Mouse (Mus musculus) ES-Bruce4 (cell line): ENCODE data around the gene Tdrd1. TPM values are rescaled to one million over a fixed set of nuclear protein-coding genes. Genes with fewer than 3 reads are reported as not detected.

Source experiments
- H3K27ac ChIP-seq: 2 replicates; pipeline ENCODE4 v1.5.1; 2012; ENCODE audit warnings: low read length, inconsistent platforms; ENCODE audit not compliant: insufficient read depth
- H3K27me3 ChIP-seq: 2 replicates; pipeline ENCODE4 v1.6.1; 2012; ENCODE audit warnings: mild to moderate bottlenecking, low read length, inconsistent platforms; ENCODE audit not compliant: control insufficient read depth, poor library complexity, insufficient read depth, severe bottlenecking
- H3K36me3 ChIP-seq: 2 replicates; pipeline ENCODE4 v1.6.1; 2012; ENCODE audit warnings: inconsistent platforms, mild to moderate bottlenecking, low read length, moderate library complexity; ENCODE audit not compliant: control insufficient read depth, poor library complexity, insufficient read depth, severe bottlenecking
- H3K4me1 ChIP-seq: one replicate; pipeline ENCODE4 v1.8.1; 2011; ENCODE audit warnings: low read length; ENCODE audit not compliant: control insufficient read depth, insufficient read depth
- H3K4me3 ChIP-seq: 2 replicates; pipeline ENCODE4 v1.5.1; 2011; ENCODE audit warnings: low read depth, mild to moderate bottlenecking, low read length
- H3K9ac ChIP-seq: 2 replicates; pipeline ENCODE4 v1.6.1; 2012; ENCODE audit warnings: low read depth, mild to moderate bottlenecking, inconsistent platforms; ENCODE audit not compliant: poor library complexity, severe bottlenecking
- H3K9me3 ChIP-seq: replicated peaks from 2 replicates; pipeline ENCODE4 v1.6.1; 2012; ENCODE audit warnings: mild to moderate bottlenecking, low read length, inconsistent platforms; ENCODE audit not compliant: control insufficient read depth, poor library complexity, insufficient read depth, severe bottlenecking
- CTCF ChIP-seq: IDR thresholded peaks from one replicate; pipeline ENCODE4 v1.8.1; 2011; ENCODE audit warnings: low read depth, low read length
- EP300 ChIP-seq: IDR thresholded peaks from 2 replicates; pipeline ENCODE4 v1.6.1; 2011; ENCODE audit warnings: low read depth, low read length; ENCODE audit not compliant: insufficient read depth
- POLR2A ChIP-seq: IDR thresholded peaks from one replicate; pipeline ENCODE4 v1.8.1; 2011; ENCODE audit warnings: low read length; ENCODE audit not compliant: insufficient read depth
- polyA plus RNA-seq: library from polyadenylated mRNA; stranded (reverse); fragments of >200 nt; gene quantifications from 2 replicates; pipeline ENCODE4 v1.2.4, GENCODE M21; 2011; ENCODE audit warnings: low read depth; ENCODE audit not compliant: missing spikeins, insufficient read depth, insufficient read length

Tdrd1 gene
- polyA plus RNA-seq, 1 experiment, result 1.7 TPM

- H3K9ac ChIP-seq, result no peak overlapping the region
- peaks cover 33% of the 10 kb centered on the region for H3K36me3 ChIP-seq
- no peak overlapping the region for H3K4me3 ChIP-seq
- no peak overlapping the region for H3K27ac ChIP-seq
- TF ChIP-seq EP300 (no peak), CTCF (peak; percentile 61)
- H3K4me1 ChIP-seq, result no peaks in the 10 kb centered on the region
- no peaks in the 10 kb centered on the region for H3K9me3 ChIP-seq
- no peaks in the 10 kb centered on the region for H3K27me3 ChIP-seq
Measured at GRCm38 (mm10) chr19:56808771-56809170, 17.2 kb upstream of the Tdrd1 start.

GRCm38 (mm10) chr19:56810641-56811146 lies 15.3 kb upstream of the Tdrd1 start:
- H3K36me3 ChIP-seq, result peaks cover 30% of the 10 kb centered on the region
- no peak overlapping the region for H3K27ac ChIP-seq
- H3K4me3 ChIP-seq, result no peak overlapping the region
- no peaks in the 10 kb centered on the region for H3K9me3 ChIP-seq
- no peak for TF ChIP-seq CTCF
- no peak for TF ChIP-seq EP300
- TF ChIP-seq POLR2A, result no peak
- no peaks in the 10 kb centered on the region for H3K27me3 ChIP-seq
- no peak overlapping the region for H3K9ac ChIP-seq
- no peaks in the 10 kb centered on the region for H3K4me1 ChIP-seq

GRCm38 (mm10) chr19:56811590-56811989 lies 14.4 kb upstream of the Tdrd1 start:
- peaks cover 30% of the 10 kb centered on the region for H3K36me3 ChIP-seq
- no peak for TF ChIP-seq POLR2A
- TF ChIP-seq EP300, result no peak
- peak; percentile 51 for TF ChIP-seq CTCF
- H3K27ac ChIP-seq, result no peak overlapping the region

GRCm38 (mm10) chr19:56813360-56813759 lies 12.6 kb upstream of the Tdrd1 start:
- no peak for TF ChIP-seq CTCF
- no peak for TF ChIP-seq POLR2A
- TF ChIP-seq EP300, result no peak
- peaks cover 18% of the 10 kb centered on the region for H3K36me3 ChIP-seq
- H3K9ac ChIP-seq, result no peak overlapping the region
- H3K9me3 ChIP-seq, result no peaks in the 10 kb centered on the region
- H3K4me1 ChIP-seq, result no peaks in the 10 kb centered on the region
- no peak overlapping the region for H3K4me3 ChIP-seq
- H3K27ac ChIP-seq, result no peak overlapping the region
- H3K27me3 ChIP-seq, result no peaks in the 10 kb centered on the region

More at GRCm38 (mm10) chr19:56811590-56811989, 14.4 kb upstream of the Tdrd1 start:
- Histone ChIP-seq H3K9ac (no peak overlapping the region), H3K9me3 (no peaks in the 10 kb centered on the region), H3K4me3 (no peak overlapping the region), H3K4me1 (no peaks in the 10 kb centered on the region), H3K27me3 (no peaks in the 10 kb centered on the region)

GRCm38 (mm10) chr19:56817851-56818526 lies 8.0 kb upstream of the Tdrd1 start:
- Histone ChIP-seq H3K9me3 (no peaks in the 10 kb centered on the region), H3K4me3 (no peak overlapping the region), H3K36me3 (peaks cover 5% of the 10 kb centered on the region; the same call in 1 of the 2 replicates), H3K27me3 (no peaks in the 10 kb centered on the region), H3K4me1 (no peaks in the 10 kb centered on the region), H3K9ac (no peak overlapping the region), H3K27ac (no peak overlapping the region)
- TF ChIP-seq POLR2A (no peak), CTCF (no peak), EP300 (no peak)

GRCm38 (mm10) chr19:56821040-56821797 lies 4.8 kb upstream of the Tdrd1 start:
- Histone ChIP-seq H3K9ac (peak overlapping the region; percentile 65), H3K27me3 (0 out of 2 replicates have a peak, but pooled peaks cover 2% of the 10 kb centered on the region)

More at GRCm38 (mm10) chr19:56821040-56821797, 4.8 kb upstream of the Tdrd1 start:
- H3K4me1 ChIP-seq, result no peaks in the 10 kb centered on the region
- no peaks in the 10 kb centered on the region for H3K36me3 ChIP-seq
- H3K4me3 ChIP-seq, result peak overlapping the region; percentile 70
- no peaks in the 10 kb centered on the region for H3K9me3 ChIP-seq
- TF ChIP-seq POLR2A (no peak), EP300 (no peak), CTCF (no peak)
- no peak overlapping the region for H3K27ac ChIP-seq
